Mouse (Mus musculus) erythroblast, embryonic 14.5 days (primary cell): Measurements from ENCODE around the gene Nfe2l1.

Experiments
- GATA1 ChIP-seq: IDR thresholded peaks from 2 replicates; pipeline ENCODE4 v1.6.1; 2012; ENCODE audit warnings: low read length, inconsistent platforms, mixed read lengths
- TAL1 ChIP-seq: IDR thresholded peaks from 3 replicates; pipeline ENCODE4 v1.6.1; 2012; ENCODE audit warnings: low read length, inconsistent platforms, mixed read lengths

DNA sequence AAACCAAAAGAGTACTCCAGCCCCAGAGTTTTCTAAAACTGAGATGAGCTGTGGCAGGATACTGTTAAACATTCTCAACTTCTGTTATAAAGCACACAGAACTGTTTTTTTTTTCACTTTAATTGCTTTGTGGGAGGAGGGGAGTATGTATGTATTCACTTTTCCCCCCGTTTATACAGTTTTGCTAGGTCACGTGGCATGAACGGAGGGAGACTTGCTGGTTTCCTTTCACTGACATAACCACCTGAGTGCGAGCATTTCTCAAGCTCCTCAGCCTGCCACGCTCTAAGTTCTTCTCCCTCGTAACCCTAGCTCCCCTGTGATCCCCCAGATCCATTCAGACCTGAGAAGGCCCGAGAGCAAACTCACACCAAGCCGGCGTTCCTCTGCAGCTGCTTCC is 57.4 kb downstream of the Nfe2l1 start:
- TF ChIP-seq TAL1: no peak
- TF ChIP-seq GATA1: no peak
